Mouse (Mus musculus): Measurements from ENCODE around the gene Aim2. TPM values are rescaled to one million over a fixed set of nuclear protein-coding genes. Genes with fewer than 3 reads are reported as not detected.

Gene Aim2
- polyA plus RNA-seq, 1 experiment from 2014 or later: 3.9 TPM

DNA sequence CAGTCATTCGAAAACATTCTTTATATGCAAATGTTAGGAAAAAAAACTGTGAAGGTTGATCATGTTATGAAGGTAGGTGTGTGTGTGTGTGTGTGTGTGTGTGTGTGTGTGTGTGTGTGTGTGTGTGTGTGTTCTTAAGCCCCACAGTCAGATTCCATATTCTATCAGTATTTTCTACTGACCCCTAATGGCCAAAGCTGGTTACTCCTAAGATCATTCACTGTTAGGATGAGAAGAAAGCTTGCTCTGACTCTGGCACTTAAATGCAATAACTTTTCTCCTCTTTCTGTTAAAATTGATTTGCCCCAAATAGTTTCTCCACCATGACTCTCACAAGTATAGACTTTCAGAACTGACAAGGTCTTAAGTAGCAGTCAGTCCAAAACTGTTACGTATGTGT is 6.0 kb downstream of the Aim2 start:
- no peaks in the 10 kb centered on the region for H3K36me3 ChIP-seq (ENCODE audit: control insufficient read depth, insufficient read depth, low read length)
- no peak overlapping the region for H3K4me2 ChIP-seq (ENCODE audit: low read length)
- no peak overlapping the region for H3K4me3 ChIP-seq (ENCODE audit: low read depth, low read length)
- no peaks in the 10 kb centered on the region for H3K27me3 ChIP-seq (replicated peaks; ENCODE audit: control insufficient read depth, insufficient read depth, low read length)
- no peak overlapping the region for H3K27ac ChIP-seq (ENCODE audit: low read depth)
- H3K4me1 ChIP-seq (replicated peaks; ENCODE audit: control insufficient read depth, insufficient read depth, low read length): no peaks in the 10 kb centered on the region
- 80% methylated on average over 2 of the region's 2 CpGs for WGBS
- no peaks in the 10 kb centered on the region for H3K9me3 ChIP-seq (ENCODE audit: control insufficient read depth, low read length)
- ATAC-seq (replicated peaks; ENCODE audit: low FRiP score, low TSS enrichment, low read depth) (no peak), DNase-seq (ENCODE audit: low spot score) (no peak)
- no peak overlapping the region for H3K9ac ChIP-seq (ENCODE audit: low read length)

DNA sequence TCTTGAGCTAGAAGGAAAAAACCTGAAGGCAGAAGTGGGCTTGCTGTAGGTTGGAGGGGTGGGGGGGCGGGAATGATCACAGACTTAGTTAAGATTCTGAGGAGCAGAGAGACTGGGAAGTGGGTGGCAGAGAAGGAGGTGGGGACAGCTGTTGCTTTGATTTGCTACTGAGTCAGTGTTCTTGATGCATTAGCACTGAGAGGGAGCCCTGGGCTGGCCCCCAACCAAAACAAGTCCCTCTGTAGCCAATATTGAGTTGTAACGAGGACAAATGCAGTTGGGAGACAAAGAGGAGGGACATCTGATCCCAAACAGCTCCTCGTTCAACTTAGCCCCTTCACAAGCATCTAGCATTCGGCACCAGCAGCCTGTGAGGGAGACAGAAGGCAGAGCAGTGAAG is 7.1 kb downstream of the Aim2 start:
- Histone ChIP-seq H3K36me3 (ENCODE audit: control insufficient read depth, insufficient read depth, low read length) (no peaks in the 10 kb centered on the region), H3K4me1 (replicated peaks; ENCODE audit: control insufficient read depth, insufficient read depth, low read length) (no peaks in the 10 kb centered on the region), H3K9ac (ENCODE audit: low read length) (no peak overlapping the region), H3K4me2 (ENCODE audit: low read length) (no peak overlapping the region), H3K4me3 (ENCODE audit: low read depth, low read length) (no peak overlapping the region), H3K27ac (ENCODE audit: low read depth) (no peak overlapping the region), H3K27me3 (replicated peaks; ENCODE audit: control insufficient read depth, insufficient read depth, low read length) (no peaks in the 10 kb centered on the region), H3K9me3 (ENCODE audit: control insufficient read depth, low read length) (no peaks in the 10 kb centered on the region)
- ATAC-seq (replicated peaks; ENCODE audit: low FRiP score, low TSS enrichment, low read depth): no peak
- WGBS: 50% methylated on average over 4 of the region's 4 CpGs
- DNase-seq (ENCODE audit: low spot score): no peak

DNA sequence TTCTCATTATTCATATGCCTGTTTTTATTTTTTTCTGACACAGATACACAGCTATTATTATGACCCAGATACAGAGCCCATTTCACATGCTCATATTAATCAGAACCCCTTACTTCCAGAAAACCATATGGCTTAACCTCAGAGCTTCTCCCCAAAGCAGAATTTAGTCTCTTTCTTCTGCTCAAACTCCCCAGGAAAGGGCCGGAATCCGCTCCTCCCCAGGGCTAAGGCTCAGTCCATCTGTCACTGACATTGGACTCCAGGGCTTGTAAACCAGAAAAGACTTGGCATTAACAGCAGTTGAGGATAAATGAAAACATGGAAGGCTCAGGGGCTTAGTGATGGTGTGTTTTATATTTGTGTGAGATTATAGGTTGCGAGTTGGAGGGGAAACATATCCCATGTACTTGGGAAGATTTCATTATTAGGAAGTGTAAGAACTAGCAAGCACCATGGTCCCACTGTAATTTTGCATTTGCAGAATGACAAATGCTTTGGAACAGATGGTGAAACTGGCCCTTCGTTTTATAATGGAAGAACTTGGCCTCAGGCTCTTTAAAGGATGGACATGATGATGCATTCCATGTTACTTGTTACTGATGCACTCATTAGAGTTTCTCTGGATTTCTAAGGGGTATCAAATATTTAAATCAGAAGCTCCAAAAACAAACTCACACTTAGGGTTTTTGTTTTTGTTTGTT is 9.1 kb downstream of the Aim2 start:
- Histone ChIP-seq H3K4me2 (ENCODE audit: low read length) (no peak overlapping the region), H3K27ac (ENCODE audit: low read depth) (no peak overlapping the region), H3K4me1 (replicated peaks; ENCODE audit: control insufficient read depth, insufficient read depth, low read length) (no peaks in the 10 kb centered on the region), H3K9me3 (ENCODE audit: control insufficient read depth, low read length) (no peaks in the 10 kb centered on the region), H3K4me3 (ENCODE audit: low read depth, low read length) (no peak overlapping the region), H3K36me3 (ENCODE audit: control insufficient read depth, insufficient read depth, low read length) (no peaks in the 10 kb centered on the region), H3K27me3 (replicated peaks; ENCODE audit: control insufficient read depth, insufficient read depth, low read length) (0 out of 2 replicates have a peak, but pooled peaks cover 2% of the 10 kb centered on the region), H3K9ac (ENCODE audit: low read length) (no peak overlapping the region)
- ATAC-seq (replicated peaks; ENCODE audit: low FRiP score, low TSS enrichment, low read depth): no peak
- DNase-seq (ENCODE audit: low spot score): no peak
- WGBS: 70% methylated on average over 4 of the region's 4 CpGs

DNA sequence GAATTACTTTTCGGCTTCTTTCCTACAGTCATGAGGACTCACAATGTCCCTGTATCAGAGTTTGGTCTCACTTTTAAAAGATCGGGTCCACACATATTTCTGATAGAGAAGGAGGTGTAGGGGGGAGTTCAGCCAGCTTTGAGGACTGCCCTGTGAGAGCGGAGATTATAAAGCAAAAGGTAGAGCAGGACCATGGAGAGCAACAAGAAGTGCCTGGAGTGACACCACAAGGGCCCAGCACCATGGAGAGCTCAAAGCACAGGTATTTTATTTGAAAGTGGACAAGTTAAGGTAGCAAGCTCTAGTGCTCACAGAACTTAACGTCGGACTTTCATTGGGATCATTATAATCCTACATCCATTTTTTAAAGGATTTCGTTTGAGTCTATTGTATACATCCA is 11.0 kb downstream of the Aim2 start:
- 0 out of 2 replicates have a peak, but pooled peaks cover 5% of the 10 kb centered on the region for H3K4me1 ChIP-seq (replicated peaks; ENCODE audit: control insufficient read depth, insufficient read depth, low read length)
- no peak overlapping the region for H3K27ac ChIP-seq (ENCODE audit: low read depth)
- peaks cover 18% of the 10 kb centered on the region for H3K27me3 ChIP-seq (replicated peaks; ENCODE audit: control insufficient read depth, insufficient read depth, low read length)
- no peak overlapping the region for H3K4me3 ChIP-seq (ENCODE audit: low read depth, low read length)
- no peaks in the 10 kb centered on the region for H3K36me3 ChIP-seq (ENCODE audit: control insufficient read depth, insufficient read depth, low read length)
- WGBS: 24% methylated on average over 6 of the region's 6 CpGs
- H3K9ac ChIP-seq (ENCODE audit: low read length): no peak overlapping the region
- DNase-seq (ENCODE audit: low spot score) (peak; percentile 85), ATAC-seq (replicated peaks; ENCODE audit: low FRiP score, low TSS enrichment, low read depth) (no peak)
- H3K9me3 ChIP-seq (ENCODE audit: control insufficient read depth, low read length): no peaks in the 10 kb centered on the region
- H3K4me2 ChIP-seq (ENCODE audit: low read length): no peak overlapping the region

DNA sequence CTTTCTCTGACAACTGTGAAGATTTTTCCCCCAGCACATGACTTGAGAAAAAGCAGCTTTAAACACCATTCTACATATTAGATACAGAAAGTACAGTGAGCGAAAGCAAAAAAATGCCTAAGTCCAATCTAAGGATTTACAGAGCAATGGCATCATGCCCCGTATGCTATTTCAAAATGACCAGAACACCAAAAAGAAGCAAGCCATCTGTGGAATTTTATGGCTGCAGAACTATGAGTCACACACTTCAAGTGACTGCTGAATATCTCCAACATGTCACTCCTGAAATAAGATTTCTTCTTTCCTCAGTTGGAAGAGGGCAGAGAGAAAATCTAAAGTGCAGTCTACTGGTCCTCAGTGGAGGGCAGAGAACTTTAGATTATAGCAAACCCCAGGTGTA is 12.8 kb downstream of the Aim2 start:
- no peak for DNase-seq (ENCODE audit: low spot score)
- 80% methylated on average over 2 of the region's 2 CpGs for whole genome bisulfite sequencing
- no peak overlapping the region for H3K4me2 ChIP-seq (ENCODE audit: low read length)
- peaks cover 34% of the 10 kb centered on the region for H3K27me3 ChIP-seq (replicated peaks; ENCODE audit: control insufficient read depth, insufficient read depth, low read length)
- no peak overlapping the region for H3K4me3 ChIP-seq (ENCODE audit: low read depth, low read length)
- H3K36me3 ChIP-seq (ENCODE audit: control insufficient read depth, insufficient read depth, low read length): no peaks in the 10 kb centered on the region
- no peaks in the 10 kb centered on the region for H3K9me3 ChIP-seq (ENCODE audit: control insufficient read depth, low read length)
- 0 out of 2 replicates have a peak, but pooled peaks cover 6% of the 10 kb centered on the region for H3K4me1 ChIP-seq (replicated peaks; ENCODE audit: control insufficient read depth, insufficient read depth, low read length)
- no peak overlapping the region for H3K9ac ChIP-seq (ENCODE audit: low read length)
- no peak for ATAC-seq (replicated peaks; ENCODE audit: low FRiP score, low TSS enrichment, low read depth)
- no peak overlapping the region for H3K27ac ChIP-seq (ENCODE audit: low read depth)

DNA sequence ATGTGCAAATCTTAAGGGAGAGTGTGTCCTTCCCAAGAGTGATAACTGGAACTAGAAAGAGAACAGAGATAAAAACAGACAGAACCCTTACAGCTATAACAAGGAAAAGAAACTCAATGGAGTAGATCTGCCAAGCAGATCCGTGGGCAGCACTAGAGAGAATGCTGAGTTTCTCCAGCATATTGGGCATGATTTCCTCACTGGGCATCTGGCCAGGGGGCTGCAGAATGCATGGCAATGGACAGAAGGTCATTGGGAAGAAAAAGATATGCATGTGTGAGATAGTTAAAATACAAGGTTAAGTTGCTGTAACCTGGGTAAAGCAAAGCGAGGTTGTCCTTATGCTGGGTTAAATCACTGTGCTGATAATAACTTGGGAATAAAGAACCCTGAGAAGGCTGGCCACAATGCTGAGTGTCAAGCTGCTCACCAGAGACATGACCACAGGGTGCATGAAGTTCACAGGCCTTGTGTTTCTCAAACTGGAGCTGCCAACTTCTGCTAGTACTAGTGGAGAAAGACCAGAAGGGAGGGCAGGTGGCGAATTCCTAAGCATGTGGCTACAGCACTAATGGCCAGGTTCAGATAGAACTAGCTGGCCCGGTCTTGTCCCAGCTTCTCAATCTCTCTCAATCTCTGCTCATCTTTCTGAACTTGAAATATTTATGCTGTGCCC is 13.6 kb downstream of the Aim2 start:
- DNase-seq (ENCODE audit: low spot score) (no peak), ATAC-seq (replicated peaks; ENCODE audit: low FRiP score, low TSS enrichment, low read depth) (no peak)
- WGBS: 87% methylated on average over 4 of the region's 4 CpGs
- H3K27me3 ChIP-seq (replicated peaks; ENCODE audit: control insufficient read depth, insufficient read depth, low read length): peaks cover 38% of the 10 kb centered on the region
- H3K4me1 ChIP-seq (replicated peaks; ENCODE audit: control insufficient read depth, insufficient read depth, low read length): 0 out of 2 replicates have a peak, but pooled peaks cover 6% of the 10 kb centered on the region
- no peak overlapping the region for H3K9ac ChIP-seq (ENCODE audit: low read length)
- no peaks in the 10 kb centered on the region for H3K36me3 ChIP-seq (ENCODE audit: control insufficient read depth, insufficient read depth, low read length)
- H3K4me2 ChIP-seq (ENCODE audit: low read length): no peak overlapping the region
- no peak overlapping the region for H3K27ac ChIP-seq (ENCODE audit: low read depth)
- no peaks in the 10 kb centered on the region for H3K9me3 ChIP-seq (ENCODE audit: control insufficient read depth, low read length)
- H3K4me3 ChIP-seq (ENCODE audit: low read depth, low read length): no peak overlapping the region

DNA sequence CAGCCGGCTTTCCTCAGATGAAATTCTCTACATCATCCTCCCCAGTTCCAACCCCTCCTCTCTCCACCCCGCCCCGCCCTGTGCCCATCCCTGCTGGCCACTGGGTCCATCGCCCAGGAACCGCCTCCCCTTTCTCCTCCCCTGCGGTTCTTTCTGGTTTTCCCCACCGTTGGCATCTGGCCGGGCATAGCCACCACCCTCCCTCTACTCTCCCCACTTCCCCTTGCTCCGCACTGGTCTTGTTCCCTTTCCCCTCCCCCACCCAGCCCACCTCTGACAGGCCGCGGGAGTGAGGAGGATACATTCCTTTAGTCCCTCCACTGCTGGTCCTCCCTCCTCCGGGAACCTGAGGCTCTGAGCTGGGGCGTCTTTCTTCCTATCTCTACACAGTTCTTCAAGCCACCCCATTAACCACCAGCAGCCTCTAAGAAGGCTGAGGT is 15.3 kb downstream of the Aim2 start:
- Histone ChIP-seq H3K9me3 (ENCODE audit: control insufficient read depth, low read length) (no peaks in the 10 kb centered on the region), H3K27me3 (replicated peaks; ENCODE audit: control insufficient read depth, insufficient read depth, low read length) (peaks cover 38% of the 10 kb centered on the region), H3K4me2 (ENCODE audit: low read length) (peak overlapping the region; percentile 89), H3K36me3 (ENCODE audit: control insufficient read depth, insufficient read depth, low read length) (no peaks in the 10 kb centered on the region), H3K4me1 (replicated peaks; ENCODE audit: control insufficient read depth, insufficient read depth, low read length) (0 out of 2 replicates have a peak, but pooled peaks cover 6% of the 10 kb centered on the region), H3K27ac (ENCODE audit: low read depth) (no peak overlapping the region), H3K4me3 (ENCODE audit: low read depth, low read length) (peak overlapping the region; percentile 58; the same call in 1 of the 2 replicates), H3K9ac (ENCODE audit: low read length) (no peak overlapping the region)
- ATAC-seq (replicated peaks; ENCODE audit: low FRiP score, low TSS enrichment, low read depth) (no peak), DNase-seq (ENCODE audit: low spot score) (no peak)
- WGBS: 3% methylated on average over 13 of the region's 13 CpGs

DNA sequence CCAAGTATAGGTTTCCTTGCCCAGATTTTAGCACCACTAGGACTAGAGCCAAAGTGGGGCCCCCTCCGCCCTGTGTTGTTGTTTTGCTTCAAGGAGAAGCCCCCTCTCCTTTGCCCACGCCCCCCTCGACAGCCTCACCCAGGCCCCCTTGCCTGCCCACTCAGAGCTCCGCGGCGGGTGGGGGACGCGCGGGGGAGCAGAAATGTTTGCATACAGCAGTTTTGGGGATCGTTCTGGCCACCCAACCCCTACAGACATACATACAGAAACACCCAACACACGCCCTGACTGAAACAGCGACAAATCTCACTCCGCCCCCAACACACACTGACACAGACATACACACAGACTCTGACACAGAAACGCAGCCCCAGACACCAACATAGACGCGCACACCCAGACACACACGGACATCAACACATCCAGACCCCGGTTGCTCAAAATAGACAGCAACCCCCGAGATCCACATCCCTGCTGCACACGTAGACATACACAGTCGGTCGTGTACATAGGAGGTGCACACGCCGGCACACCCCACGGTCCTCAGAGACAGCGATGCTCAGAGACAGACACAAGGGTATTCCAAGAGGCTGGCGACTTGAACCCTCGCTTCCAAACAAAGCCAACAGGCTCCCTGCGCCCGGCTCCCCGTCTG is 16.1 kb downstream of the Aim2 start:
- ATAC-seq (replicated peaks; ENCODE audit: low FRiP score, low TSS enrichment, low read depth) (peak; percentile 47; the same call in 1 of the 2 replicates), DNase-seq (ENCODE audit: low spot score) (peak; percentile 54)
- Histone ChIP-seq H3K27me3 (replicated peaks; ENCODE audit: control insufficient read depth, insufficient read depth, low read length) (peaks cover 38% of the 10 kb centered on the region), H3K9ac (ENCODE audit: low read length) (peak overlapping the region; percentile 46), H3K9me3 (ENCODE audit: control insufficient read depth, low read length) (no peaks in the 10 kb centered on the region), H3K27ac (ENCODE audit: low read depth) (no peak overlapping the region), H3K4me3 (ENCODE audit: low read depth, low read length) (peak overlapping the region; percentile 58), H3K36me3 (ENCODE audit: control insufficient read depth, insufficient read depth, low read length) (no peaks in the 10 kb centered on the region), H3K4me1 (replicated peaks; ENCODE audit: control insufficient read depth, insufficient read depth, low read length) (0 out of 2 replicates have a peak, but pooled peaks cover 6% of the 10 kb centered on the region), H3K4me2 (ENCODE audit: low read length) (peak overlapping the region; percentile 89)
- under 1% methylated on average over 31 of the region's 31 CpGs for WGBS
